Mouse (Mus musculus): ENCODE results near the gene Col11a1.
A peak's percentile ranks its signal among the peaks of the same experiment; 100 is the strongest.

The Col11a1 gene

GRCm38 (mm10) chr3:114029971-114030635 is at the start of gene Col11a1:
Col11a1 (plus strand) TSS chr3:114030540.
- peak in 1 of 2 experiments; percentile 1 for DNase-seq (ENCODE audit: low spot score in 2 of 2)

DNA sequence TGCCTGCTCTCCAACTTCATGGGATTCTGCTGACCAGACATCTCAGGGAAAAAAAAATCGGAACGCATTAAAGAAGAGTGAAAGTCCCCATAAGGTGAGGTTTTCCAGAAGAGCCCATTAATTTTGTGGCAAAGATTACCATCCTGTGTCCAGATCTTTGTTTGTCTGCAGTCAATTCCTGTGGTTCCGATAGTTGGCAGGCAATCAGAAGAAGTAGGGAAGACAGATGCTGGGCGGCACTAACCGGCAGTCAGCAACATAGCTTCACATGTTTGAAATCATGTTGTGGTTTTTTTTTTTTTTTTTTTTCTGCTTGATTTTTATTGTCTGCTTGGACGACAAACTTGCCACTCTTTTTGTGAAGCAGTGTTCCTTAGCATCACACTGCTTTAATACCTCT is 39.4 kb upstream of the Col11a1 start:
- DNase-seq (ENCODE audit: low spot score in 2 of 2): no peak

DNA sequence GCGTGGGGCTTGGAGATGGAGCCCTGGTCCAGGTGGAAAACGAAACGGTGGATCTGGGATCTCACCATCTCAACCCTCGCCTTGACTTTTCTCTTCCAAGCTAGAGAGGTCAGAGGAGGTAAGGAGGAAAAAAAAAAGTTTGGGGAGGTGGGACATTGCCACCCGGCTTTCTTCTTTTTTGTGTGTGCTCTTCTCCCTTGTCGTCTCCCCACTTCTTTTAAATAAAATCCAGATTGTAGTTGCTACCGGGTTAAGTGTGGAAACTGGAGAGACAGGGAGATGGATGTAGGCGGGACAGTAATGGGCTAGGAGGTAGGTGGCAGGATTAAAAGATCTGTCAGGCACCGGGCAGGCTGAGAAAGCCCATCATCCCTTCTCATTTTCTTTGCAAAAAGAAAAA is 546 bp downstream of the Col11a1 start:
- DNase-seq (ENCODE audit: low spot score in 2 of 2): no peak

- no peak for DNase-seq (ENCODE audit: low spot score in 2 of 2)
Observed at GRCm38 (mm10) chr3:114031351-114032213, 1.2 kb downstream of the Col11a1 start.

GRCm38 (mm10) chr3:114032333-114032732 is 2.0 kb downstream of the Col11a1 start:
- no peak for DNase-seq (ENCODE audit: low spot score in 2 of 2)

- no peak for DNase-seq (ENCODE audit: low spot score in 2 of 2)
Observed at GRCm38 (mm10) chr3:114052406-114052805, 22.1 kb downstream of the Col11a1 start.

GRCm38 (mm10) chr3:114053501-114053900 is 23.2 kb downstream of the Col11a1 start:
- DNase-seq (ENCODE audit: low spot score in 2 of 2): no peak

- no peak for DNase-seq (ENCODE audit: low spot score in 2 of 2)
Observed at GRCm38 (mm10) chr3:114065123-114065522, 34.8 kb downstream of the Col11a1 start.

DNA sequence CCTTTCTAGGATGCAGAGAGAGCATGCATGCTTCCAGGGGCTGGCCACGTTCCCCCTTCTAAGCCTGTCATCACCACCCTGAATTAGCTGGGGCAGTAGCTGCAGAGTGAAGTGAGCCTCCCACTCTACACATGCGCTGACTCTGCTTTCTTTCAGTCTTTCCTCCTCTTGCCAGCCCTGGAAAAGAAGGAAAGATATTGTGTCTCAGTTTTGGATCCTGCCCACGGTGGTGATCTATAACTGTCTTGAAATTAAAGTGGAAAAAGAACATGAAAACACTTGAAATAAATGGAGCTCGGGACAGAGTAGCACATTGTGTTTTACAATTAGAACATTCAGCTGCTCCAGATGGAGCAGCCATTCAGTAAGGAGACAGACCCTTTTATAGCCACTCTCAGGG is 35.2 kb downstream of the Col11a1 start:
- no peak for DNase-seq (ENCODE audit: low spot score in 2 of 2)

DNA sequence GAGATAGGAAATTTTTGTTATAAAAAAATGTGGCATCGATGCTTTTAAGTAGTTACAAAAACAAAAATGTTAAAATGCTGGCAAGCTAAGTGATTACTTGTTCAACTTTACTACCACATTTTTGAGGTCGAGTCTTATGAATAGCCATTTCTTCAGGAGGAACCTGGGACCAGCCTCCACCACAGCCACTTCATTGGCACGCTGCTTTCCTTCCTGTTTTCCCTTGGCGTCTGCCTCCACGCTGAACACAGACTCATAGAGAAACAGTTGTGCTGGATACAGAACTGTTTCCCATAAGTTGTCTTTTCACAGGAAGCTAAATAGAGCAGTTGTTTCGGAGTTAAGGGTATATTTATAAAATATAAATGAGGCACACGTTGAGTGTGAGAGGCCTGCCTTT is 69.0 kb downstream of the Col11a1 start:
- DNase-seq (ENCODE audit: low spot score in 2 of 2): no peak

GRCm38 (mm10) chr3:114107099-114107498 is 76.8 kb downstream of the Col11a1 start:
- DNase-seq (ENCODE audit: low spot score in 2 of 2): no peak

- no peak for DNase-seq (ENCODE audit: low spot score in 2 of 2)
Observed at GRCm38 (mm10) chr3:114147140-114147539, 116.8 kb downstream of the Col11a1 start.

DNA sequence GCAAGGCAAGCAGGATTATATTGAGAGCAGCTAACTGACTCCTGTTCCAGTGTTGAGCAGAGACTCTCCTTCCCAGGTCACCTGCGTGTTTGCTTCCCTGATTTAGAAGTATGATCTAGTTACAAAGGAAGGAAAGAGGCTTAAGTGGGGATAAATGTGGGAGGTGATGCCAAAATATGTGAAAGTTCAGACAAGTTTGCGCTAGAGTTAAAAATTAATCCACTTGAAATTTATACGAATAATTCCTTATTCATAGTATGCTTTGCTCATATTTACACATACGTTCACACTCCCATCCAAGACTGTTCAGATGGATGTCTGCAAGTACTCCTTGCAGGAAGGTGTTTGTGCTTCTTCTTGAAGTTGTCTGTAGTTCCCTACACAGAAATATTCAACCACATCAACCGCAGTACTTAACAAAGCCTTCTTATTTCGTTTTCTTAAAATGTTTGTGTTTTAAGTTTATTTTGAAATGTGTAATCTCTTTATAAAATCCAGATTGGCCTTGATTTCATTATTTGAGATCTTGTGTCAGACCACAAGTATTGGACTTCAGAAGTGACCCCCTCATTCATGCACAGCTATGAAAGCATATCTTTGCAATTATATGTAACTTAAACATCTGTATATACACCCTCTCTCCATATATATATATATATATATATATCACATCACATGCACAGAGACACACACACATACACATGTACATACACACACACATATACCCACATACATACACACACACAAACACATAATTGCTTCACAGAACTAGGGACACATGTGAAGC is 167.8 kb downstream of the Col11a1 start:
- no peak for DNase-seq (ENCODE audit: low spot score in 2 of 2)

- no peak for DNase-seq (ENCODE audit: low spot score in 2 of 2)
Observed at GRCm38 (mm10) chr3:114212255-114212654, 181.9 kb downstream of the Col11a1 start.

- no peak for DNase-seq (ENCODE audit: low spot score in 2 of 2)
Observed at GRCm38 (mm10) chr3:114216105-114216504, 185.8 kb downstream of the Col11a1 start.

DNA sequence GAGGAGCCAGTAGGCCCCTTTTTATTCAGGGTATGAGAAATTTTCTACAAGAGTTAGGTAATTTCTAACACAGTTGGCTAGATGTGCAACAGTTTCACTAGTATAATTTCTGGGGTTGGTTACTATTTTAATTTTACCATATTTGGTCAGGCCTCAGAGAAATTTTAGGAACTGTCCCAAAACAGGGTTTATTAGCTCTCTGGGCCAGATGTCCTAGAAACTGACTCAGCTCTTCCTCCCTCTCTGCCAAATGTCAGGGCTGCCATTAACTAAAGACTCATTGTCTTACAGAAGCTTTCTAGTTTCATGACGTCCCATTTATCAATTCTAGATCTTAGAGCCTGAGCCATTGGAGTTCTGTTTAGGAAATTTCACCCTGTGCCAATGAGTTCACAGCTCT is 199.2 kb downstream of the Col11a1 start:
- DNase-seq (ENCODE audit: low spot score in 2 of 2): no peak

All from heart, adult 9 months (tissue).